Mouse (Mus musculus) heart, postnatal 0 days (tissue): ENCODE measurements at regions not wholly inside any gene's neighbourhood (a gene's known extent, or its start where the extent isn't known, plus 50 kb on each side); places are given as distances from the start of the nearest gene placed in this dataset.

Experiments used
- CTCF ChIP-seq: IDR thresholded peaks from 2 replicates; pipeline ENCODE4 v1.5.1; 2016; ENCODE audit warnings: antibody characterized with exemption, control low read depth, low read depth
- EP300 ChIP-seq: IDR thresholded peaks from 2 replicates; pipeline ENCODE4 v1.6.1; 2016; ENCODE audit warnings: antibody characterized with exemption, low read depth

DNA sequence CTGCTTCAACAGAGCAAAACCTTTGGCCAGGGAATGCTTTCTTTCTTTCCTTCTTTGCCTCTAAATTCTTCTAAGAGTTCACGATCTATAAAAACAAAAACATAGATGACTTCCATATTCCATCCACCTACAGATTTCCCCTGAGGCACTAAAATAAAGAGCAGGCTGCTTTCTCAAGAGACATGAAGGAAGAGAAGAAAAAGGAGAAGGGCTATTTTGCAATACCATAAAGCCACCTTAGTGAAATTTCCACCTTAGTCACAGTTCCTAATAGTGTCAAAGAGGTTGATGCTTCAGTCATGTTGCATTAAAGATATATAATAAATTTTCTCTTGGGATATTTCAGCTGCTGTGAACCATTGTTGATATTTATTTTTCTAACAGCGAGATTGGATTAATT lies 187.9 kb upstream of the Pou1f1 start:
- TF ChIP-seq EP300 (no peak), CTCF (no peak)
